Mouse (Mus musculus) stomach, embryonic 14.5 days (tissue): Measurements from ENCODE around the gene Gm21854. TPM values are rescaled to one million over a fixed set of nuclear protein-coding genes. Genes with fewer than 3 reads are reported as not detected.
"Not testable (repeated sequence)": the region's sequence is repeated elsewhere in the genome, so short reads cannot be mapped to it uniquely, and the experiment has no call there.

Experiments
- ATAC-seq: fragments of 200-750 bp; cut with Nextera tagmentation; 2 replicates; pipeline ENCODE4 v1.8.0; 2017; ENCODE audit warnings: low read depth, moderate TSS enrichment; ENCODE audit not compliant: insufficient number of reproducible peaks, insufficient read depth, low FRiP score
- H3K27ac ChIP-seq: fragments of 300-500 bp; sonication (generic); 2 replicates; pipeline ENCODE4 v1.5.1; 2014; ENCODE audit warnings: mild to moderate bottlenecking, low read length, moderate library complexity, mixed read lengths
- H3K27me3 ChIP-seq: fragments of 300-500 bp; sonication (generic); 2 replicates; pipeline ENCODE4 v1.6.1; 2014; ENCODE audit warnings: low read length, control low read depth, mixed read lengths; ENCODE audit not compliant: control insufficient read depth, insufficient read depth
- H3K36me3 ChIP-seq: fragments of 300-500 bp; sonication (generic); 2 replicates; pipeline ENCODE4 v1.6.1; 2014; ENCODE audit warnings: mild to moderate bottlenecking, control low read depth, low read length, moderate library complexity, mixed read lengths; ENCODE audit not compliant: control insufficient read depth, insufficient read depth
- H3K4me1 ChIP-seq: fragments of 300-500 bp; sonication (generic); 2 replicates; pipeline ENCODE4 v1.6.1; 2014; ENCODE audit warnings: low read length, control low read depth, mixed read lengths; ENCODE audit not compliant: control insufficient read depth, insufficient read depth
- H3K4me2 ChIP-seq: fragments of 300-500 bp; sonication (generic); replicated peaks from 2 replicates; pipeline ENCODE4 v1.6.1; 2014; ENCODE audit warnings: low read depth, low read length, control low read depth
- H3K4me3 ChIP-seq: fragments of 300-500 bp; sonication (generic); 2 replicates; pipeline ENCODE4 v1.5.1; 2014; ENCODE audit warnings: low read depth, low read length, control low read depth
- H3K9ac ChIP-seq: fragments of 300-500 bp; sonication (generic); replicated peaks from 2 replicates; pipeline ENCODE4 v1.6.1; 2014; ENCODE audit warnings: low read depth, mild to moderate bottlenecking, control low read depth, low read length, moderate library complexity, mixed read lengths
- H3K9me3 ChIP-seq: fragments of 300-500 bp; sonication (generic); 2 replicates; pipeline ENCODE4 v1.6.1; 2016; ENCODE audit warnings: low read depth, low read length, control low read depth; ENCODE audit not compliant: control insufficient read depth
- polyA plus RNA-seq: library from polyadenylated mRNA; unstranded; fragments of >200 nt; fragmentation: Nextera tagmentation; extraction: Ambion mirVana; gene quantifications from 2 replicates; pipeline ENCODE4 v1.2.1, GENCODE M21; 2014

Gm21854 gene
- polyA plus RNA-seq, result not detected in 2 replicates

DNA sequence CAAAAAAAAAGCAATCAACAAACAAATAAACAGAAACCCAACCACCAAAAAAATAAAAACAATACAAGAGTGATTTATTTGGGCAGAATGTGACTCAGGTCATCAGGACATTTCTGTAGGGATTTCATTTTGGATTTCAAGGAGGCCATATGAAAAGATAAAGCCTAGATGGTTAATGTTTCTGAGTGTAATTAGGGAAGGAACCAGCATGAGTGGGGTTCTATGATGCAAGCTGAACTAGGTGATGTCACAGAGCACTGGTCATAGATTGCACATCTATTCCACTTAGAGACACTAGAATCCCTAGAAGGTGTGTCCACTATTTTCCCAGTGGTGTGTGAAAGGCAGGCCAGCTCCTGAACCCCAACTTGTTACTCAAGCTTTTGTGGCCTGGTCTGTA, at the start of gene Gm21854:
Gm21854 (plus strand) TSS at position 301 of the 400 bp plus-strand sequence.
- H3K27ac ChIP-seq, H3K9me3 ChIP-seq, H3K4me2 ChIP-seq, H3K4me1 ChIP-seq, H3K27me3 ChIP-seq, H3K9ac ChIP-seq, ATAC-seq, H3K4me3 ChIP-seq, H3K36me3 ChIP-seq: not testable (repeated sequence)

Other genes with a start within 250 kb of the Gm21854 start
- not detected in 2 replicates for gene Gm20914, start 69.0 kb downstream of the Gm21854 start, polyA plus RNA-seq
- gene Gm28171, start 136.4 kb downstream of the Gm21854 start, polyA plus RNA-seq, result not detected in 2 replicates